Mouse (Mus musculus): ENCODE results near the gene Fbxl21.

Gene Fbxl21

DNA sequence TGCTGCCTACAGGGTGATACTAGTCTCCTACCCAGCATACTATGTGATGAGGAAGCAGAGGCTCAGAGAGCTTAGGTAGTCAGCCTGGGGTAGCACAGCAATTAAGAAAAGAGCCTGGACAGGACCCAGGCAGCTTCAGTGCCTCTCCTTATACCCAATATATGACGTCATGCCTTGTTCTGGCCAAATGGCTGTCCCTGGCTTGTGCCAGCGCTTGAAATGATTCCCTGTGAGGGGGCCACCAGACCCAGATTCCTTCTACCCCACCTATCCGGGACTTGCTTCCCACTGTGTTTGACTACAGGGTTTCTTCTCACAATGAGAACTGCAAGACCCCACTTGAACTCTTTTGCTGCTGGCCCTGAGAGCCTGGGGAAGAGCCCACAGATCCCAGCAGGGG lies 59.2 kb downstream of the Fbxl21 start:
- no peaks in the 10 kb centered on the region for H3K27me3 ChIP-seq (ENCODE audit: control insufficient read depth, insufficient read depth, low read length, poor library complexity, severe bottlenecking)
- no peak for DNase-seq (ENCODE audit: low read depth, low spot score)
- no peaks in the 10 kb centered on the region for H3K36me3 ChIP-seq (ENCODE audit: control insufficient read depth, insufficient read depth, low read length, poor library complexity, severe bottlenecking)

GRCm38 (mm10) chr13:56581961-56582434 lies 59.7 kb downstream of the Fbxl21 start:
- Histone ChIP-seq H3K27me3 (ENCODE audit: control insufficient read depth, insufficient read depth, low read length, poor library complexity, severe bottlenecking) (no peaks in the 10 kb centered on the region), H3K36me3 (ENCODE audit: control insufficient read depth, insufficient read depth, low read length, poor library complexity, severe bottlenecking) (no peaks in the 10 kb centered on the region)
- DNase-seq (ENCODE audit: low read depth, low spot score) = no peak

DNA sequence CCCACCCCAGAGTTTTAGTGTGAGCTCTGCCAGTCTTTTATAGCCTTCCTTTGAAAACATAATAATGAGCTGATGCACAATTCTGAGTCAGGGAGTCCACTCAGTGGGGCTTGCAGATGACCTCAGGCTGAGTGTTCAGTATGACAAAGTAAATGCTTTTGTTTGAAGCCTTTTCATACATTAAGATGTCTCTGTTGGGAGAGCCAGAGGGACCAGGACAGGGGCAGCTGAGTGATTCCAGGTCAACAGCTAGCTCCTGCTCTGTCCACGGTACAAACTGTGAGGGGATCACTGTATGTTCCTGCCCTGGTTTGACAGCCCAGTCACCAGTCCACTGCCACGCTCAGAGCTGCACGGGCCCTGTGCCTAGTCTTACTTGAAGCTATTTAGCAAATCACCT lies 60.4 kb downstream of the Fbxl21 start:
- Histone ChIP-seq H3K36me3 (ENCODE audit: control insufficient read depth, insufficient read depth, low read length, poor library complexity, severe bottlenecking) (no peaks in the 10 kb centered on the region), H3K27me3 (ENCODE audit: control insufficient read depth, insufficient read depth, low read length, poor library complexity, severe bottlenecking) (no peaks in the 10 kb centered on the region)
- DNase-seq (ENCODE audit: low read depth, low spot score) = no peak

GRCm38 (mm10) chr13:56586046-56586445 lies 63.8 kb downstream of the Fbxl21 start:
- Histone ChIP-seq H3K27me3 (ENCODE audit: control insufficient read depth, insufficient read depth, low read length, poor library complexity, severe bottlenecking) (no peaks in the 10 kb centered on the region), H3K36me3 (ENCODE audit: control insufficient read depth, insufficient read depth, low read length, poor library complexity, severe bottlenecking) (no peaks in the 10 kb centered on the region)
- no peak for DNase-seq (ENCODE audit: low read depth, low spot score)

Measured in splenic B cell, adult 2 months (primary cell).